Mouse (Mus musculus) mesoderm, embryonic 11.5 days (tissue): ENCODE data around the gene Fbxo34.
A peak's percentile ranks its signal among the peaks of the same experiment; 100 is the strongest.
"Not testable (repeated sequence)": the region's sequence is repeated elsewhere in the genome, so short reads cannot be mapped to it uniquely, and the experiment has no call there.

Experiments used
- DNase-seq: peaks from one replicate; pipeline ENCODE4 v3.0.0-alpha.2; 2012; ENCODE audit warnings: low read depth, low spot score

Fbxo34 gene

DNA sequence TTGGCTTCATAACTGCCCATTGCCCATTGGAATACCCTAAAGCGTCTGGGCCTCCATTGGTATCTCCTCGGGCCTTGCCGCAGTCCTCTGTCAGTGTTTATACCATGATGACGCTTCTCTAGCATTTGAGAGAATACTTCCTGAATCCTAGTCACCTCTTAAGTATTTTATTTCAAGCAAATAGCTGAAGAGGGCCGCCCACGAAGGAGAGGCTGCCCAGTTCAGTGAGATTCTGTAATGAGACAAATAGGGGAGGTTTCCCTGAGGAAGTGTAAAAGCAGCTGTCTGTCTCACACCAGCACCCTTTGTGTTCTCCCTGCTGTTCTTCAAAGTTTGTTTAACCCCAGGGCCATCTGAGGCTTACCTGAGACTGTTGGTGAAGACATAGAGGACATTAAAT, 66.5 kb downstream of the Fbxo34 start:
- DNase-seq, result no peak

DNA sequence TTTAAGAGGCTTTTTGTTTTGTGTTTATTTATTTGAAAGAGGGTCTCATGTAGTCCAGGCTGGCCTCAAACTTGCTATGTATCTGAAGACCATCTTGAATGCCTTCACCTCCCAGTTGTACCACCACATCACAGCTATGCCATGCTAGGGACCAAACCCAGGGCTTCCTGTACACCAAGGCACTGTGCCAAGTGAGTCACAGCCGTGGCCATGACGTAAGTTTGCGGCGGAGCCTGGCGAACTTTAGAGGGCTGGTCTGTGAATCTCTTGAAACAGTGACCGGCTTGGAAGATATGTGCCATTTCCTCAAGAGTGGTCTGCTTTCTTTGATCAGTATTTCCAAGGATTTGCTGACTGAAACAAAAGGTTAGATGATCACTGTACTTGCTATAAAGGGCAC, 68.4 kb downstream of the Fbxo34 start:
- no peak for DNase-seq

DNA sequence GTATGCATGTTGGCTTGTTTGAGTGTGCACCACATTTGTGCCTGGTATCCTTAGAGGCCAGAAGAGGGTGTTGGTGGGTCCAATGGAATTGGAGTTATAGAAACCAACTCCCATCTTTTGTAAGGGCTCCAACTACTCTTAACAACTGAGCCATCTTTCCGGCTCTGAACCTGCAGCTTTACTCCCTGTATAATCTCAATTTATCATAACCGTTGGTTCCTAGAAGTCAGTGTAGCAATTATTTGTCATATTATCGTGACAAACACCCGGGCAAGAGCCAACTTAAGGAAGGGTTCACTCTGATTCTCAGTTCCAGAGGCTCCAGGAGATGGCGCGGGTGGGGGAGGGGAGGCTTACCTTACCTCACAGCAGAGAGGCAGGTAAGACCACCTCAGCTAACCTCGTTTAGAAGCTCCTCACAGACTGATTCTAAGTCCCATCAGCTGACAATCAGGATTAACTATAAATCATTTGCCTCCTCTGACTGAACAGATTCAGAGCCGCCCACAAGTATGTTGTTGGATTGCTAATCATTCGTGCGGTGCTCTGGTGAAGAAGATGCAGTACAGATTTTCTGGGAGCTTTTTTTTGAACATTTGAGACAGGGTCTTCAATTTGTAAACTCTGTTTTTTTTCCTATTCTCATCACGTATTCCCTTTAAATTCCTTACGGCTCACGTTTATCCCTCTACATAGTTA, 70.7 kb downstream of the Fbxo34 start:
- no peak for DNase-seq

DNA sequence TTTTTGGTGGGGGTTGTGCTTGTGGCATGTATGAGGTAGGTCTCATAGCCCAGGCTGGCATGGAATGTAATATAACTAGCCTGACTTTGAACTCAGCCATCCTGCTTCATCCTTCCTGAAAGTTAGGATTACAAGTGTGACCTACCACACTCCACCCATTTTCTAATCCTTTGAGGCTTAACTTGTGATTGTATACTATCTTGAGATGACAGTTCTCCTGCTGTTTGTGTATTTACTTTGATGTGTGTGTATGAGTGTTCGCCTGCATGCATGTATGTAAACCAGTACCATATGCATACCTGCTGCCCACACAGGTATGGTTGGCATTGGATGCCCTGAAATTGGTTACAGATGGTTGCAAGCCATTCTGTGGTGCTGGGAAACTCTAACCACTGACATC, 71.4 kb downstream of the Fbxo34 start:
- no peak for DNase-seq

DNA sequence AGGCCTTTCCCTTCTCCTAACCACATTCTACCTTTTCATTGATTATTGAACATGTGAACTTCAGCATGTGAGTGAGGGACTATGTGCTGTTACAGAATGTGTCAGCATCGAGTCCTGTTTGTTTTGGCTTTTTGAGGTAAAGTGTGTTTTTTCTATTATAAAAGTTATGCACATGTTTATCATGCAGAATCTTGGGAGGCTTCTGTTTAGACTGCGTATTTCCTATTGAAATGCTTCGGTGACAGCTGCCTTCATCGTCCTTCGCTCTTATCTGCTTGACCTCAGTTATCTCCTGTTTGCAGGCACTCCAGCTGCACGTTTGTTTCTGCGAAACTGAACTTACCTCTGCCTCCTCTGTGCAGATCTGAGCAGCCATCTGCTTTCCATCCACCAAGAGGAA, 72.1 kb downstream of the Fbxo34 start:
- DNase-seq, result no peak

DNA sequence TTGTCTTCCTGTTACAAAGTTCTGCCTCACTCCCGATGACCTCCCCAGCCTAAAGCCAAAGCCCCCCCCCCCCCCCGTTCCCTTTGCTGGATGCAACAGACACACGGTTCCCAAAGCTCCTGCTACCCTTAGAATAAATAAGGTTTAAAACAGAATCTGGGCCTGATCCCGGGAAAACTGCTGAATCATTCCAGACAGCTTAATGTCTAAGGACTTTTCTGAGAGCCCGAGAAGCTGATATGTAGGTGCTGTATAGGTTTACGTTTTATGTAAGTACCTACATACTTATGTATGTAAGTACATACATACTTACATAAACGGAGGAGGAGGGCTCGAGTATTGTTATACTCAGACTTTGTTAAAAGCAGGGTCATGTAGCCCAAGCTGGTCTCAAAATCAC, 75.2 kb downstream of the Fbxo34 start:
- no peak for DNase-seq

DNA sequence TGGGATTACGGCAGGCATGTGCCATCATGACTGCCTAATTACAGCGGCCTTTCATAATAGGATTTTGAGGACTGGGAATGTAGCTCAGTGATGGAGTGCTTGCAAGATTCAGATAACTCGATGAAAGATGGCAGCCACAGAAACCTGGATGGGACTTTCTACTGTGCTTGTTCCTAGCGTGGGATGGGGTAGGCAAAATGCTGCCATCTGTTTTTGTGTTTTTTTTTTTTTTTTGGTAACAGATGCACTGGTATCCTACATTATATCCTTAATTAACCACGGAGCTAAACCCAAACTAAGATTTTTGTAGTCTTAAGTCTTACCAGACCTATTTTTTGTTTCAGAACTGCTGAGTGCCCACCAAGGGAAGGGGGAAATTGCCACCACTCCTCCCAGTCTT, 75.6 kb downstream of the Fbxo34 start:
- DNase-seq, result no peak

DNA sequence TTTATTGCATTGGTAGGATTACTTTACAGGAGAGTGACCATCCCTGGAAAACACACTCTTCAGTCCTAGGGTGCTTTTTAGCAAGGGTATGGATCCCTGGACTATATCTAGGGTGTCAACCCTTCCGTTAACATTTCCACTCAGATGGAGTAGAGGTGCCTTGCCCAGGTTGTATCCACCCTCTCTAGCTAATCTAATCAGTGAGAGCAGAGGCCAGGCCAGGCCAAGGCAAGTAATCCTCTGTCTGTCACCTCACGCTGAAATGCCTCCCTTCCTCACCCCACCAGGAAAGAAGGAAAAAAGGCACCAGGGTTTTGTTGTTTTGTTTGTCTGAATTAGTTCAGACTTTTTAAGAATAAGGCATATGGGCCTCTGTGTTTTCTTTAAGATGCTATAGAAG, 77.6 kb downstream of the Fbxo34 start:
- DNase-seq, result no peak

DNA sequence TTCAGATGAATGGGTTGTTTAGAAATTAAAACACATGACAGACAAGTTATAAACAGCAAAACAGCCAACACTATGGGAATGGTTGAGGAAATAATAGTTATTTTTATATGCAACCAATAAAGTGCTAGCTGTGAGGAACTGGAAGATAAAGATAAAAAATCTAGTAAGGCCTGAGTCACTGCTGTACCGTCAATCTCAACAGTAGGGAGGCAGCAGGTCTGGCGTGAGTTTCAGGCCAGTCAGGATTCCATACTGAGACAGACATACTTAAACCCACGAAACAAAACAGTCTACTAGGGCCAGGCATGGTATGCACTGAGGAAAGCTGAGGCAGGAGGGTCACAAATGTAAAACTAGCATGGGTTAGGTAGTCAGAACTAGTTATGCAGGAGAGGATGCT, 78.1 kb downstream of the Fbxo34 start:
- no peak for DNase-seq

DNA sequence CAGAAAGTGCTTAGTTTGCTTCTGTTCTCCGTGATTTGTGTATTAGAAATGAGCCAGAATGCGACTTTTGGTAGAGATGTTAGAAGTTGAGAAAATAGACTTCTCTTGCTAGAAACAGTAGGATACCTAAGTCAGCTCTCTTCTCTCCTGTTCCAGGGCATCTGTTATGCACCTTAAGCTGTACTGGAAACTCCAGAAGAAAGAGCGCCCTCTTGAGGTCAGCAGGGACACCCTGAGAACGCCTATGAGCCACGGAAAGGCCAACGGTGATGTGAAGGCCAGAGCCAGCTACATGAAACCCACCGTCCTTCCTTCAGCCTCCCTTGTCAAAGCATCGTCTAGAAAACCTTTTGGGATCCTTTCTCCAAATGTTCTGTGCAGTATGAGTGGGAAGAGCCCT, 78.8 kb downstream of the Fbxo34 start:
- peak; percentile 72 for DNase-seq

DNA sequence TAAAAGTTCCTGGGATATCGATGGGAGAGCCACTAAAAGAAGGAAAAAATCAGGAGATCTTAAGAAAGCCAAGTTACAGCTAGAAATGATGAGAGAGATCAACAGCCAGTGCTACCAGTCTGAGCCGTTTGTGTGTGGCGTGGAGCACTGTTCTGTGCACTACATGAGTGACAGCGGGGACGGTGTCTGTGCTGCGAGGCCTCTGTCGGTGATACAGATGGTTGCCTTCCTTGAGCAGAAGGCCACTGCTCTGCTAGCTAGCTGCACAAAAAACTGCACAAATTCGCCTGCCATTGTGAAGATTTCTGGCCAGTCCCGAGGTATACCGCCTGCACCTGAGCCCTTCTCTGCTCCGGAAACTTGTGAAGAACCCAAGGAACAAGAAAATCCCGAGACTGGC, 79.4 kb downstream of the Fbxo34 start:
- not testable (repeated sequence) for DNase-seq

DNA sequence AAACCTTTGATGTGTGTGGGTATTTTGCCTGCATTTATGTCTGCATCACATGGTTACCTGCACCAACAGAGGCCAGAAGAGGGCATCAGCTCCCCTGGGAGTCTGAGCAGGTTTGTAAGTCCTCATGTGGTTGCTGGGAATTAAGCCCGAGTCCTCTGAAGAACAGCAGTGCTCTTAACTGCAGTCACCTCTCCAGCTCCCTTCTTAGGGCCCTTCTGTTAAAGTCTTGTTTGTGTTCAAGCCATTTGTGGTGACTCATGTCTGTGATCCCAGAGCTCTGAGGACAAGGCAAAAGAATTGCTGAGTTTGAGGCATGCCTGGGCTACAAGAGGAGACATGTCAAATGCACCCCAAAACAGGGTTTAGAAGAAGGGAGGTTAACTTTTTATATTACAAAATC, 82.3 kb downstream of the Fbxo34 start:
- no peak for DNase-seq

DNA sequence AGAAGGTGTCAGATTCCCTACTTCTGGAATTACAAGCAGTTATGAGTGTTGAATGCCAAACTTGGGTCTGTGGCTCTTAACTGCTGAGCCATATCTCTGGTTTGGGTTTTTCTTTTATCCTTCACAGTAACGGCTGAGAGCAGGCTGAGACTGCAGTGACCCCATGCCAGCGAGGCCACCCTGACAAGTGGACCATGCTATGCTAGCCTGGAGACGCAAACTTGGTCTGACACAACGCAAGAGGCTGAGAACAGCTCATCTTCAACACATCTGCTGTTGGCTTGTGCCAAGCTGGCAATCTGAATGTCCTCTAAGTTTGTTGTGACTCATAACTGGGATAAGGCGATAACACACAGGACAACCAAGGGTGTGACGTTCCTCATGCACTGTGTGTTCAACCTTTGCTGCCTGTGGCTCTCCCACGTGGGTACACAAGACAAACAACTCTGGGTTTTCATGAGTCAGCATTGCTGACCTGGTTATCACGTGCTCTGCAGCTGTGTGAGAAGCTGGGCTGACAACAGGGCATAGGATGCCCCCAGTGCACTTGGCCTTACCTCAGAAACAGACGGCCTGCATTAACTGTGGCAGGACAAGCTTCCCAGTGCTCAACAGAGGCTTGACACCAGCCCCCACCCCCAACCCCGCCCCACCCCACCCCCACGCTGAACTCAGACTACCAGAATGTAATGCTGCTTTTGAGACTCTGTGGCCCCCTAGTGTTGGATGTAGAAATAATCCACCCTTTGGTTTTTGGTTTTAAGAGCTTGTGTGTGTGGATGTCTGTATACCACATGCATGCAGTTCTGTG, 83.3 kb downstream of the Fbxo34 start:
- peak; percentile 68 for DNase-seq

DNA sequence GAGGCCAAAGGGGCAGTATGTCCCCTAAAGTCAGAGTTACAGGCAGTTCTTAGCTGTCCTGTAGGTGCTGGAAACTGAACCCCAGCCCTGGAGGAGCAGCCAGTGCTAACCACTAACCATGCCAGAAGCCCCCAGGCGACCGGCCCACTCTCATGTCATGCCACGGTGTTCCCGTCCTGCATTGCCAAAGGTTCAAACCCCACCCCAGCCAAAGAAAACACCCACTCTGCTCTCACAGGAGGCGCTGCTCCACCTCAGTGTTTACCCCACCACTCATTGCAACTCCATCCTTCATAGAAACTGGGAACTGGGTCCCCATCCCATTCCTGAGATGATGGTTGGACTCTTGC, 83.9 kb downstream of the Fbxo34 start:
- DNase-seq, result no peak

DNA sequence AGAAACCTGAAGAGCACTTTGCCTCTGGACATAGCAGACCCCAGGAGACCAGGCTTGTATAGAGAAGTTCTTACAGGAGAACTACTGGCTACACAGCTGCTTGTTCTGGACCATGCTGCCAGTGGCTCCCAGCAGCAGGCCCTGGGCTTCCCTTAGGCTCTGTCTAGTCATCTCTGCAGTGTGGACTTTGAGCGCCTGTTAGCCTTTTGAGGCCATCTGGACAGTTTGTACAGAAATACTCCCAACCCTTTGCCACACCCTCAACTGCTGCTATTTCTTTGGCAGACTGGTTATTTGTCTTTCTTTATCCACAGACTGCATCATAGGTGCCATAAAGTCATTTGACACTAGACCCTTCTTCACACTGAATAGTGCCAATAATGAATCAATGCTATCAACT, 84.9 kb downstream of the Fbxo34 start:
- DNase-seq, result no peak

DNA sequence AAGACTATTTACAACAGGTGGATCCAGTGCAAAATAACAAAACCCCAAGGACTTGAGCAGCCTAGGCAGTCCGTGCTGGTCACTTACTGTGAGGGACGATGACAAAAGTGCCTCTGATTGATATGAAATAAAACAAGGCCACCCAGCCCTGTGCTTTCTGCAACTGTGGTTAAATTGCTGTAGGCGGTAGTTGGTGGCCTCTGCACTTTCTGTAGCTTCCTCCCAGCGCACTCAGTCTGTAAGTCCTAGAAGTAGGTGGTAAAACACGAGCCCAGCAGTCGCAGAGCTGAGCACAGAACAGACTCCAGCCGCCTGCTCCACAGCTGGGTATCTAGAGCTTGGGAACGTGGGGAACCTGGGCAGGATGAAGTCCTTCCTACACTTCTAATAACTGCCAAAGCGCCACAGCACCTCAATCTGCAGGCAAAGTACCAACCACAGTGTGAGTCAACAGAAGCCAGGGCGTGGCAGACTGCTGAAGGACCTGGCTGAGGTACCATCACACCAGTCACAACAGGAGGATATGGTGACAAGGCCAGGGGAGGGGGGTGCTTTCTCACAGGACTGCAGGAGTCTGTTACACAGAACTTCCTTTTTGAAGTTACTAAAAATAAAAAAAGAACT, 91.2 kb downstream of the Fbxo34 start:
- no peak for DNase-seq

DNA sequence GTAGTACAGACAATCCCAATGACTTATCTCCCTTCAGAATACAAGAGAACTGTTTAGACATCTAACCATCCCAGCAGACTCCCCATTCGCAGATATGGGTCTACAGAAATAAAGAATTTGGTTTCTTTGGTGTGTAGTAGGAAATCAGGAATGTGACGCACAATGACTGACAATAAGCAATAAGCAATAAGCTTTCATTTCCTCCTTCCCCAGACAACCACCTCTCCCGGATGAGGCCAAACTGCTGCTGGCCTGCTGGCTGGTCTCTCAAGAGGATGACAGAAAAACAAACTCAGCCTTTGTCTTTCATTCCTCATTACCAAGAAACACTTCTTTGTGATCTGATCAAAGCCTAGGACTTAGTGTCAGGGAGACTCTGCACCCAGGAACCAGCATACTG, 92.1 kb downstream of the Fbxo34 start:
- DNase-seq, result no peak

DNA sequence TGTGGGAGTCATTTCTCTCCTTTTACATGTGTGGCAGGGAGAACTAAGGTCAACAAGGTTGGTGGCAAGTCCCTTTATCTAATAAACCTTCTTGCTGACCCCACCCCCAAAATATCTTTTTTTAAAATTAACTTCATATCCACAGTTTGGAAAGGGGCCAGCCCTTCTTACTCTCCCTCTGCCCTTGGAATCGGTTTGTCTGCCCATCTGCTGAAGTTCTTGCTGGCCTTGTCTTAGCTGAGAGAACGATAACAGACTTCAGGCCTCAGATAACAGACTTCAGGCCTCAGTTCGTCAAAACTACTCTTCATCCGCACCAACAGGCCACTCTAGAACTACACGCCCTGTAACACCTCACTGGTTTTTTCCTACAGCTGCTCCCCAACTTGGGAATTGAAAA, 94.1 kb downstream of the Fbxo34 start:
- no peak for DNase-seq

DNA sequence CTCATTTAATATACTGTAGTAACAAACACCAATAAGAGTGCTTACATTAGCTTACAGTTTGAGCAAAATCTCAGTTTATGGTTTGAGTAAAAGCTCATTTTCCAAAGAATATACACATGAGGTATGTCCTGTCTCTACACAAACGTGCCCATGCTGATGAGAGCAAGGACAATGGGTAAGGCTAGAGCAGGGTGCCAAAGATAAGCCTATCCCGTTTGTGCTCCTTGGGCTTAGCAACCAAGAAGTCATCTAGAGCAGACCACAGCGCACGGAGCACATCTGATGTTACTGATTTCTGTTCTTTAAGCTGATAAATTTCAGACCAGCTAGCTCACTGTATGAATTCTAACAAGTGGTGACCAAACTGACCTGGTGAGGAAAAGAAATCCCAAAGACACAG, 94.7 kb downstream of the Fbxo34 start:
- no peak for DNase-seq

DNA sequence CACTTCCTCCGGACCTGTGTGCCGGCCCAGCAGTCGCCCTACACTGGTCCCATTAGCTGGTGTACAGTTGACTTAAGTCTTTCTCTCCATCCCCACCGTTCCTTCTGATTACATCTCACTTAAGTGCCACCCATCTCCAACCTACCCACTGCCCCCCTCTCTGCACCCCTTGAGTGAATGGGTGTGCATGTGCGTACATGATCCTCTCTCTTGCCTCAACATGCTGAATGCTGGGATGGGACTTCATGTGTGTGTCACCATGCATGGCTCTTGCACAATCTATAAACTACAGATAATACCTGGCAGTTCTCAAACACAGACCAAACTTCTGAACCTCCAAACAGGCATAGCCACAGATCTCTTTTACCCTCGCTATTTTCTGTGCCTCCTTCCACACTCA, 101.4 kb downstream of the Fbxo34 start:
- DNase-seq, result no peak

DNA sequence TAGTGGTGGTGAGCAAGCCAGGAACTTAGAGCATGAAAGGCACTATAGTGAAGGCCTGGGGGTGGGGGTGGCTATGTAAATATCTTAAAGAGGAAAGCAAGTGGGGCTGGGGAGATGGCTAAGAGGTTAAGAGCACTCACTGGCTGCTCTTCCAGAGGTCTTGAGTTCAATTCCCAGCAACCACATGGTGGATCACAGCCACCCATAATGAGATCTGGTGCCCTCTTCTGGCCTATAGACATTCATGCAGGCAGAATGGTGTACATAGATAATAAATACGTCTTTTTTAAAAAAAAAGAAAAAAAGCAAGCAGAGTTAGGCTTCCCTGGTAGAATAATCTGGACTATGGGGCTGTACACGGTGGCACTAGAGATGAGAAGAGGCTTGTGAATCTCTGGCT, 103.2 kb downstream of the Fbxo34 start:
- no peak for DNase-seq

DNA sequence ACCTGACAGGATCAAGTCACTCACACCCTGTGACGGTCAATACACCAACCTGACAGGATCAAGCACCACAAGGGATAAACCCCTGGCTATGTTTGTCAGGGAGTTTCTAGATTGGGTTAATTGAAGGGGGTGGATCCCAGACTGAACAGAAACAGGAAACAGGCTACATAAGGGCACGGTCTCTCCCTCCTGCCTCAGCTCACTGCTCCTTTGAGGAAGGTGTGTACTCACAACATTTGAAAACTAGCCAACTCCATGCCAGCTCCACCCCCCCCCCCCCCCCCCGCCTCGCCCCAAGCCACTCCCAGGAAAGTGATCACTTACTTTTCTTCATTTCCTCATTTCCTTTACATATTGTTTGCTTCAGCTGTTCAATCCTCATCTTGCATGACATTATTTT, 104.0 kb downstream of the Fbxo34 start:
- DNase-seq, result no peak

DNA sequence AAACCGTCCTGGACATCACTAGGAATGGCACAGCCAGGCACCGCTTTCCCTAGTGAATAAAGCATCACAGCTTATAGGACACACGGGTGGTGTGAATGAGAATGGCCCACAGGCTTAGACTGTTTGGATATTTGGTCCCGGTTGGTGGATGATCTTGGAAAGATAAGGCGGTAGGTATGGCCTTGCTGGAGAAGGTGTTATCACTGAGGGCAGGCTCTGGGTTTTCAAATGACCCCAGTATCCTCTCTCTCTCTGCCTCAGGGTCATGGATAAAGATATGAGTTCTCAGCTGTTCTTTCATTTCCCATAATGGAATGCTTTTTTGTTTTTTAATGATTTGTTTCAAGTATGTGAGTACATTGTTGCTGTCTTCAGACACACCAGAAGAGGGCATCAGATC, 105.0 kb downstream of the Fbxo34 start:
- no peak for DNase-seq
